Mouse (Mus musculus) embryo, embryonic 10 days (tissue): ENCODE measurements around the gene Adgrv1.
"Not testable (repeated sequence)": the region's sequence is repeated elsewhere in the genome, so short reads cannot be mapped to it uniquely, and the experiment has no call there.

ENCODE experiments used
- DNase-seq: peaks from one replicate; pipeline ENCODE4 v3.0.0-alpha.2; 2015; ENCODE audit warnings: low spot score

The Adgrv1 gene

DNA sequence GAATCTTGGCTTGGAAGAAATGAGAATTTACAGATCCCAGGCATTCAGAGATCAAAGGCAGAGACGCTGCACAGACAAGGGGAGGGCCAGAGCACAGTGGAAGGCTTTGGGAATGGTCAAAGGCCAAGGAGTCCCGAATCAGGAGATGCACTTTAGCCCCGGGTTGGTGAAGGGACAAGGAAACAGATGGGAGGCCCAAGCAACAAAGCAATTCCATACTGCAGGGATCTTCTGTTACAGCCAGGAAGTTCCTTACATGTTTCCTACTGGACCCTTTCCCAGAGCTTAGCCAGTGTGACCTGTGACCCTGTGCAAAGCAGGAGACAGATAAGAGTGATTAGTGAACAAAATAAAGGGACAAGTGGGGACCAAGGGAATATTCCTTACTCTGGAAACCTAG lies 300.9 kb downstream of the Adgrv1 start:
- DNase-seq: peak; percentile 68

- DNase-seq: no peak
Measured at GRCm38 (mm10) chr13:81329762-81330161, 303.2 kb downstream of the Adgrv1 start.

GRCm38 (mm10) chr13:81328181-81328580 lies 304.8 kb downstream of the Adgrv1 start:
- no peak for DNase-seq

DNA sequence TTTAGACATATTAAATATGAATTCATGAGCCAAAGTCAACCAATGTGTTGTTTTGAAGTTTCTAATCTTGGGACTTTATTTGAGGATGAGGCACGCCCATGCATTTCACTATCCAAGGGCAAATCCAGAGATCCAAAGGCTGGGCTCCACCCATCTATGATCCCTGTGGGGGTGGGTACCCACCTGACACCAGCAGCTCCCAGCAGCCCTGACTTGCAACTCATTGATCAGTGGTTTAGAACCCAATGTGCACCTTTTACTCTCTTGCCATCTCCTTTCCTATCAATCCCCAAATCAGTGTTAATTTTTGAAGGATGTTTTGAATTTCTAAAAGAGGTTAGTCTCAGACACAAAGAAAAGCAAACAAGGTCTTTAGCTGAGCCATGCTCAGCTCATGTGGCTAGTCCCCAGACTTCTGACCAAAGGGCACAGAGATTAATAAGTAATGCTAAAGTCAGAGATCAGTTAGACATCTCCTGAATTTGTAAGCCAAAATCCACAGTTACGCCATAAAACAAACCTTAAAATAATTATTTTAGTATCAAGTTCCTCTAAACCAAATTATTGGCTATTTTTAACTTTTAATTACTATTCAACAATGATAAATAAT lies 307.2 kb downstream of the Adgrv1 start:
- no peak for DNase-seq

DNA sequence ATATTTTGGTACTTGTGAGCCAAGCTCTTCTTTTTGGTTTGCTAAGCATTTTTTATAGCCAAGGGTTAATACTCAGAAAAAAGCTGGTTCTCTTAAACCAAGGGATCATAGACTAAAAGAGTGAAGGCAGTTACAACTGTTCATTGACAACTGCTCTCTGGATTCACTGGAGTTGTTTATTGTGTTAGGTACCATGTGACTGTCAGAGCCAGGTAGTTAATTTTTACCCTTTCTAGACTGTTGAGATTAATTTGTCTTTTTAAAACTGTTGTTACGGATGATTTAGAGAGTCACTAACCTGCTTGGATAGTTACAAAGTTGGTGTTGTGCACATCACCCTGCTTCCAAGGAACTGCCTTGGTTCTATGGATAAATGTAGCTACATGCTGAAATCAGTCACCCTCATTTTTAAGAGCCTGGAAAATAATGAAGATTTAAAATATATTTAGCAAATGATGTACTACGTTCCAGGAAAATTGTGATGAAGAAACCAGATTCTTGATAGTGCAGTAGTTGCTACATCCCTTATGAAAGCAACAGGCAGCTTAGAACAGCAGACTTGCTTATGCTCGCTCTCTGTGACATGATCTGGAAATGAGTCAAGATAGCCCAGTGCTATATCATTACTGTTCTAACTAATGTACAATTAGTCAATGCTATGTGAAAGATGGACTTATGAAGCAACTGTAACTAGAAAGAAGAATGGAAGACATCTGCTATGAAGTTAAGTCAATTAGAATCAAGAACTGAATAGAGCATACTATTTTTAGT lies 309.2 kb downstream of the Adgrv1 start:
- DNase-seq: no peak

- no peak for DNase-seq
Measured at GRCm38 (mm10) chr13:81316581-81316980, 316.4 kb downstream of the Adgrv1 start.

GRCm38 (mm10) chr13:81314306-81315120 lies 318.4 kb downstream of the Adgrv1 start:
- peak; percentile 29 for DNase-seq

DNA sequence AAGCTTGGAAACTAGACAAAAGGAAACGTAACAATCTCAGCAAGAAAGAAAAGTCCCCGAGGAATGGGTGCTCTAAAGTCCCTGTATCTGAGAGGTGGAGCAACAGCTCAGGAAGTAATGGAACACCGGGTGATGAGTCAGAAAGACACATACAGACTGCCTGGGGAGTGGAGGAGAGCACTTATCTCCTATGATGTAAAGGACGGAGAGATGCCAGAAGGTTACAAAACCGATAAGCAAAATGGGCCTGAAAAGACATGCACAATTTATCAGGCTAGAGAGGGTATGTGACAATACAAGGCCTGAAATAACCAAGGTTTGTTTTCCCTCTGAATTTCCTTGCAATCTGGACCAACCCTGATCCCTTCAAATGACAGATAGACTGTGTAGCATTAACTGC lies 320.8 kb downstream of the Adgrv1 start:
- no peak for DNase-seq

GRCm38 (mm10) chr13:81300851-81301250 lies 332.1 kb downstream of the Adgrv1 start:
- no peak for DNase-seq

DNA sequence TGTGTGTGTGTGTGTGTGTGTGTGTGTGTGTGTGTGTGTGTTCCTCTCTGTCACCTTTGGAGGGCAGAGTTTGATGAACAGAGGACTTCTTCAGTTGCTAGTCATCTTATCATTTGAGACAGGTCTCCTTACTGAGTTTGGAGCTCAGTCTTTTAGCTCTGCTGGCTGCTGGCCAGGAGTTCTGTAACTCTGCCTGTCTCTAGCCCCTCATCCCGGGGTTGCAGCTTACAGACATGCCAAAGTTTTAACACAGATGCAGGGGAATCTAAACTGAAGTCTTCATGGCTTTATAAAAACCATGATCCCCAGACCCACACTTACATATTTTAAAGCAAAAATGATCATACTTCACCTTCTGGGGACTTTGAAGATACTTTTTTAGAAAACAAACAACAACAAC lies 338.8 kb downstream of the Adgrv1 start:
- DNase-seq: no peak

DNA sequence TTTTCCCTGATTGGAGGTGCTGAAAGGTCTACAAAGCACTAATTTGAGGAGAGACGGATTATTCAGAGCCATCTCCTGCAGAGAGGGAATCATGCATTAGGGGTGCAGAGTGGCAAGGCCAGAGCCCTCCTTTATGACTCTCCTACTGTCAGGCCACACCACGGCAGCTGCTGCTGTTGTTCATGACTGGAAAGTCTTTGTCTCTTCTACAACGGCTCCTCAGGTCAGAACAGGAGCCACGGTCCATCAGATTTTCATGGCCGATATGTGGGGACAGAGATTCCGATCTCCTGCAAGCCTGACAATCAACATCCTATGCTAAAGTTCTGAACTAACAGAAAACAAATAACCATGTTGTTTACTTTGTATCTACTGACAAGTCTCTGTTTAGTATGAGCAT lies 350.8 kb downstream of the Adgrv1 start:
- DNase-seq: no peak

GRCm38 (mm10) chr13:81280650-81281229 lies 352.2 kb downstream of the Adgrv1 start:
- no peak for DNase-seq

DNA sequence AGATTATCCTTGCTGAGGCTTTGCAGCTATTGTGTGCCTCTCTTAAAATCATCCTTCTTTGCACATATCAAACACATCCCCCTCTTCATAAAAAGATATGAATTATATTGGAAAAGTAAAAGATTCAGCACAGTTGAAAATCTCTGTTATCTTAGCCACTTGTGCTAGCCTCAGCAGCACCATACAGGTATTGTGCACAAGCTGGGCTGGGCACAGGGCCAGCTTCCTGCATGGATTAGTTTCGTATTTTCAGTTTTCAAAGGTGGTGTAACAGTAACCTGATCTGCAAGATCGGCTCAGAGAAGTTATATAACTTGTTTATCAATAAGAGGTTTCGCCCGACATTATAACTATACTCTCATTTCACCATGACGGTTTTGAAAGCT lies 353.6 kb downstream of the Adgrv1 start:
- no peak for DNase-seq

GRCm38 (mm10) chr13:81278669-81279350 lies 354.1 kb downstream of the Adgrv1 start:
- no peak for DNase-seq

DNA sequence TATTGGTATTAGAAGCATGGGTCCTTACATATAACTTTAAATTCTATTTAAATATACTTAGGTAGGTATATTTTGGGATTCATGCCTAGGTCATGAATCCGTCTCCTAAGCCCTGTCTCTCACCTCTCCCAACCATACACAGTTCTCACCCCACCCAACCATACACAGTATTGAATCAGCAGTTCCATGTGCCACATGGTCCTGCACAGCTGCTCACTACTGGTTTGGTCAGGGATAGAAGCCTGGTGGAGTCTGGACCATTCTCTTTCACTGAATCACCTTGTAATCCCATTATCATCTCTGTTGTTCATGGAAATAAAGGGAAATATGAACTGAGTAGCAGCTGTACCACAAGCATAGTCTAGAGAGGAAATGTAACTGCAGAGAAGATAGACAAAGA lies 359.1 kb downstream of the Adgrv1 start:
- DNase-seq: no peak

GRCm38 (mm10) chr13:81270396-81270795 lies 362.6 kb downstream of the Adgrv1 start:
- no peak for DNase-seq

DNA sequence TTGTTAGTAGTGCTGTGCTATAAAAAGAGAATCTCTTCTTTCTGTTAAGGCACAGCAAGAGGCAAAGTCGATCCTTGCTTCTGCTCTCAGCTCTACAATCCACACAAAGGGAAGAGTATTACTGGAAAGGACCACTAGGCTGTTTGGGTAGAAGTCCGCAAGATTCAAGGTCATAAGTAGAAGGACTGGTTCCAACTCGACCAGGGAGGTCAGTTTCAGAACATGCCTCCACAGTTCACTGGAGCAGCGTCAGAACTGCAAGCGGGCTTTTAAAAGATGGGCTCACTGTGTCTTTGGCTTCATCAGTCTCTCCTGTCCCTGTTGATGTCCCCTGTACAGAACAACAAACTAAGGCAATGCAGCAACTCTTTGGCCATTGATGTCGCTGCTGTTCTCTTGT lies 363.9 kb downstream of the Adgrv1 start:
- no peak for DNase-seq

DNA sequence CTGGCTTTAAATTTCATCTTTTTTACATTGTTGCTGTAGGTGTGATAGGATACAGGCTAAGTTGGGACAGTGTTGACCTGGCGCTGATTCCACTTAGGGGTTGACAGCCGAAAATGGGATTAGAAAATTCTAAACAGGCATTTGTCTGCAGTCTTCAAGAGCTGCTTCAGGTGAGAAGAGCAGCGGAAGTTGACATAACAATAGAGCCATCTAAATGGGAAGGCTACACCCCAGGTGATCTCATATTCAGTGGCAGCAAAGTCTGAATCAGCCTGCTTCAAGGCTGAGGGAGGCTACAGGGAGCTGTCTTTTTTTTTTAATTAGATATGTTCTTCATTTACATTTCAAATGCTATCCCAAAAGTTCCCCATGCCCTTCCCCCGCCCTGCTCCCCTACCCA lies 365.5 kb downstream of the Adgrv1 start:
- DNase-seq: not testable (repeated sequence)

DNA sequence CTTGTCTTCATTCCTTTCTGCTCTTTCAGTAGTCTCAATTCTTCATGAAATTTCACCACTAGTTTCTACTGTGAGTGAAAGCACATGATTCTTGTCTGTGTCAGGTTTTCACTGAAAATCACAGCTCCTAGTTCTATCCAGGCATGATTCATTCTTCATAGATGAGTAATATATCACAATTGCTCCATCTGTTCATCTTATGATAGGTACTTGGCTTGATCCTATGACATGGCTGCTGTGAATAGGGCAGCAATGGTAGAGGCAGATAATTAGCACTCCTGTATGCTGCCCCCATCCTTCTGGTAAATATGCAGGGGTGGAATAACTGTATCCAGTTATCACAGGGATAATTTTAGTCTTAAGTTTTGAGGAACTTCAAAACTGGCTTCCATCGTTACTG lies 368.5 kb downstream of the Adgrv1 start:
- no peak for DNase-seq

- DNase-seq: no peak
Measured at GRCm38 (mm10) chr13:81241181-81241580, 391.8 kb downstream of the Adgrv1 start.

GRCm38 (mm10) chr13:81239836-81240235 lies 393.1 kb downstream of the Adgrv1 start:
- no peak for DNase-seq

DNA sequence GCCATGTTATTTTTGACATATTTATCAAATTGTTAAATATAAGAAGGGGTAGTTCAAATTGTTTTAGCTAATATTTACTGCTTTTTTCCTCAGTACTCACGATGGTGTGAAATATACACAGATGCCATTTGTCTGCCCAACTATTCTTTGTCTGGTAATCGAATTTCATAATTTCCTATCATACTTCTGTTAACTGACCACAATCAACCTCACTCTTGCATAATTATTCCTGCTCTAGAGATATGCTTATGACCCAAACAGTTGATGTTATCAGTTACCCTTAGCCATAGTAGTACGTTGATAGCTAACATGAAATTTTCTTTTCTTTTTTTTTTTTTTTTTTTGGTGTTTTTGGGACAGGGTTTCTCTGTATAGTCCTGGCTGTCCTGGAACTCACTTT lies 393.5 kb downstream of the Adgrv1 start:
- no peak for DNase-seq
